Mouse (Mus musculus): ENCODE data around the gene Olfr130. TPM values are rescaled to one million over a fixed set of nuclear protein-coding genes. Genes with fewer than 3 reads are reported as not detected.

Olfr130 gene
- not detected for polyA plus RNA-seq (2014; fragmentation: Illumina TruSeq; extraction: RNeasy Lipid Tissue Mini Kit (QIAGEN cat#74804); ENCODE audit: low read depth, low replicate concordance)

GRCm38 (mm10) chr17:38063621-38064020 lies at the start of gene Olfr130:
Gene Olfr130, plus strand, starts transcription at chr17:38063921.

GRCm38 (mm10) chr17:38059979-38060378 lies 3.7 kb upstream of the Olfr130 start, which contains the start of gene Olfr129:
Gene Olfr129, minus strand, starts transcription at chr17:38060079.

DNA sequence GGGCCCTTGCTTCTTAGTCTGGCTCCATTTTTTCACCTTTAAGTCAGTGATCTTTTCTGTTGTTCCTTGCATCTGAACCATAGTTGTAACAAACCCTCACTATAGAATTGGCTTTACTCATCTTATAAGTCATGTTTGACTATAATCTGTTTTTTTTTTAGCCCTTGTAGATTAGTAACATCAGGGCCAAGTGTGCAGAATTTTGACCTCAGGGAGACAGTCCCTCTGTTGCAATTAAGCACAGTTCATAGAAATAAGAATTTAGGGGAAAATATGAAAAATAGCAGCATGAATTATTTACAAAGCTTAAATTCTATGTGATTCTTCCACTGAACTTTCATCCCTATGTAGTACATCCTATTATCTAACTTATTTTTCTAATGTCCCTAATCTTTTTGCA lies 24.9 kb downstream of the Olfr130 start, which contains the start of gene Olfr131:
Olfr131 (minus strand) TSS at position 101 of the 400 bp plus-strand sequence.

Other genes with a start within 250 kb of the Olfr130 start
- gene Olfr125, start 231.0 kb upstream of the Olfr130 start, polyA plus RNA-seq (2014; fragmentation: Illumina TruSeq; extraction: RNeasy Lipid Tissue Mini Kit (QIAGEN cat#74804); ENCODE audit: low read depth, low replicate concordance) = not detected
- not detected for gene Olfr126, start 216.4 kb upstream of the Olfr130 start, polyA plus RNA-seq (2014; fragmentation: Illumina TruSeq; extraction: RNeasy Lipid Tissue Mini Kit (QIAGEN cat#74804); ENCODE audit: low read depth, low replicate concordance)
- not detected for gene Olfr127, start 163.5 kb upstream of the Olfr130 start, polyA plus RNA-seq (2014; fragmentation: Illumina TruSeq; extraction: RNeasy Lipid Tissue Mini Kit (QIAGEN cat#74804); ENCODE audit: low read depth, low replicate concordance)
- not detected for gene Olfr128, start 143.4 kb upstream of the Olfr130 start, polyA plus RNA-seq (2014; fragmentation: Illumina TruSeq; extraction: RNeasy Lipid Tissue Mini Kit (QIAGEN cat#74804); ENCODE audit: low read depth, low replicate concordance)
- not detected for gene Olfr761, start 110.8 kb upstream of the Olfr130 start, polyA plus RNA-seq (2014; fragmentation: Illumina TruSeq; extraction: RNeasy Lipid Tissue Mini Kit (QIAGEN cat#74804); ENCODE audit: low read depth, low replicate concordance)
- not detected for gene Olfr129, start 3.8 kb upstream of the Olfr130 start, polyA plus RNA-seq (2014; fragmentation: Illumina TruSeq; extraction: RNeasy Lipid Tissue Mini Kit (QIAGEN cat#74804); ENCODE audit: low read depth, low replicate concordance)
- not detected for gene Olfr131, start 24.8 kb downstream of the Olfr130 start, polyA plus RNA-seq (2014; fragmentation: Illumina TruSeq; extraction: RNeasy Lipid Tissue Mini Kit (QIAGEN cat#74804); ENCODE audit: low read depth, low replicate concordance)
- not detected for gene Olfr132, start 70.6 kb downstream of the Olfr130 start, polyA plus RNA-seq (2014; fragmentation: Illumina TruSeq; extraction: RNeasy Lipid Tissue Mini Kit (QIAGEN cat#74804); ENCODE audit: low read depth, low replicate concordance)
- gene Olfr133, start 81.4 kb downstream of the Olfr130 start, polyA plus RNA-seq (2014; fragmentation: Illumina TruSeq; extraction: RNeasy Lipid Tissue Mini Kit (QIAGEN cat#74804); ENCODE audit: low read depth, low replicate concordance) = not detected
- not detected for gene Olfr134, start 107.5 kb downstream of the Olfr130 start, polyA plus RNA-seq (2014; fragmentation: Illumina TruSeq; extraction: RNeasy Lipid Tissue Mini Kit (QIAGEN cat#74804); ENCODE audit: low read depth, low replicate concordance)
- gene Olfr135, start 140.4 kb downstream of the Olfr130 start, polyA plus RNA-seq (2014; fragmentation: Illumina TruSeq; extraction: RNeasy Lipid Tissue Mini Kit (QIAGEN cat#74804); ENCODE audit: low read depth, low replicate concordance) = not detected
- not detected for gene Olfr138, start 197.1 kb downstream of the Olfr130 start, polyA plus RNA-seq (2014; fragmentation: Illumina TruSeq; extraction: RNeasy Lipid Tissue Mini Kit (QIAGEN cat#74804); ENCODE audit: low read depth, low replicate concordance)
- not detected for gene Olfr137, start 243.6 kb downstream of the Olfr130 start, polyA plus RNA-seq (2014; fragmentation: Illumina TruSeq; extraction: RNeasy Lipid Tissue Mini Kit (QIAGEN cat#74804); ENCODE audit: low read depth, low replicate concordance)